Mouse (Mus musculus) heart, embryonic 10.5 days (tissue): Measurements from ENCODE around the gene Rims1. TPM values are rescaled to one million over a fixed set of nuclear protein-coding genes. Genes with fewer than 3 reads are reported as not detected.

Experiments
- DNase-seq: peaks from one replicate; pipeline ENCODE4 v3.0.0-alpha.2; 2017; ENCODE audit warnings: low spot score
- H3K27ac ChIP-seq: fragments of 300-500 bp; sonication (generic); 2 replicates; pipeline ENCODE4 v1.5.1; 2016; ENCODE audit warnings: mild to moderate bottlenecking
- H3K27me3 ChIP-seq: fragments of 300-500 bp; sonication (generic); 2 replicates; pipeline ENCODE4 v1.6.1; 2016; ENCODE audit warnings: mild to moderate bottlenecking; ENCODE audit not compliant: poor library complexity, insufficient read depth, severe bottlenecking
- H3K36me3 ChIP-seq: fragments of 300-500 bp; sonication (generic); 2 replicates; pipeline ENCODE4 v1.6.1; 2016; ENCODE audit warnings: mild to moderate bottlenecking, moderate library complexity
- H3K4me1 ChIP-seq: fragments of 300-500 bp; sonication (generic); 2 replicates; pipeline ENCODE4 v1.6.1; 2016; ENCODE audit warnings: mild to moderate bottlenecking
- H3K4me3 ChIP-seq: fragments of 300-500 bp; sonication (generic); 2 replicates; pipeline ENCODE4 v1.5.1; 2016; ENCODE audit warnings: mild to moderate bottlenecking, moderate library complexity
- H3K9me3 ChIP-seq: fragments of 300-500 bp; sonication (generic); 2 replicates; pipeline ENCODE4 v1.6.1; 2016; ENCODE audit warnings: mild to moderate bottlenecking, moderate library complexity
- WGBS: fragments of 180-500 bp; shearing (Covaris S2); methylation state at CpG from one replicate; pipeline ENCODE4 v1.1.7; 2016; 5-methylcytosine and 5-hydroxymethylcytosine counted together
- polyA plus RNA-seq: library from polyadenylated mRNA; unstranded; fragments of >200 nt; fragmentation: Nextera tagmentation; extraction: Ambion mirVana; gene quantifications from 2 replicates; pipeline ENCODE4 v1.2.1, GENCODE M21; 2016

Rims1 gene
- polyA plus RNA-seq, 1 experiment from 2014 or later: 1.2 TPM

DNA sequence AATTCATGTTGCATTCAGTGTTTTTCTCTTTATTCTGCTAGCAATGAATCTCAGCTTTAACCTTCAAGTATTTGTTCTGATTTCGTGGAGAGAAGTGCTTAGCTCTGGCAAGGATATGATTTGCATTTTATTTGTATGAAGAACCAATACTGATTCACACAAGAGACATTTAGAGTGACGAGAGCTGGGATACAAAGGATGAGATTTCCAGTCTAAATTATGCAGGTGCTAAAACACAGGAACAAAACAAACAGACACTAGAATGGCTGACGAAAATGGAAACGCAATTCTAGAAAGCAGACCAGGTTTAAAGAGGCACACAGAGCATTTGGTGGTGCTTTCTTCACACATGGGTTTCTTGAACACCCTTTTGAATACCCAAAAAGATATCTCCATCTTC lies 190.2 kb downstream of the Rims1 start:
- H3K4me1 ChIP-seq: no peaks in the 10 kb centered on the region
- 81% methylated on average over 4 of the region's 4 CpGs for WGBS
- H3K36me3 ChIP-seq: no peaks in the 10 kb centered on the region
- no peak overlapping the region for H3K27ac ChIP-seq
- peaks cover 7% of the 10 kb centered on the region for H3K9me3 ChIP-seq
- H3K27me3 ChIP-seq: no peaks in the 10 kb centered on the region
- H3K4me3 ChIP-seq: no peak overlapping the region
- DNase-seq: no peak

DNA sequence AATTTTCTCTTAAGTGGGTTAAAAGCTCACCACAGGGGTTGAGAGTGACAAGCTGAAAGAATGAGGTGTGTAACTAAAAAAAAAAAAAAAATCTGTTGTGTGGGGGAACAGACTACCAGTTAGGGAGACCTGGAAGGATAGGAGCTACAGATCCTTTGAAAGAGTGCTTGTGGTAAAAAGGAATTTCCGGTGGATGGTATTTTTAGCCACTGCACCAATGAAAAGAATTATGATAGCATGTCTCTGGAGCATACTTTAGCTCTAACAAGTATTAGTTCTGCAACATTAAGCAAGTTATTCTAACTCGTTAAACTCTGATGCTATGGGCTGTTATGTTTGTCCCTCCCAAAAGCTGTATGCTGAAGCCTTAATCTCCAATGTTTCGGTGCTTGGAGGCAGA lies 192.2 kb downstream of the Rims1 start:
- H3K27me3 ChIP-seq: no peaks in the 10 kb centered on the region
- H3K9me3 ChIP-seq: no peaks in the 10 kb centered on the region
- no peak for DNase-seq
- 70% methylated on average over 3 of the region's 3 CpGs for WGBS
- H3K36me3 ChIP-seq: no peaks in the 10 kb centered on the region
- no peaks in the 10 kb centered on the region for H3K4me1 ChIP-seq
- H3K27ac ChIP-seq: no peak overlapping the region
- no peak overlapping the region for H3K4me3 ChIP-seq

DNA sequence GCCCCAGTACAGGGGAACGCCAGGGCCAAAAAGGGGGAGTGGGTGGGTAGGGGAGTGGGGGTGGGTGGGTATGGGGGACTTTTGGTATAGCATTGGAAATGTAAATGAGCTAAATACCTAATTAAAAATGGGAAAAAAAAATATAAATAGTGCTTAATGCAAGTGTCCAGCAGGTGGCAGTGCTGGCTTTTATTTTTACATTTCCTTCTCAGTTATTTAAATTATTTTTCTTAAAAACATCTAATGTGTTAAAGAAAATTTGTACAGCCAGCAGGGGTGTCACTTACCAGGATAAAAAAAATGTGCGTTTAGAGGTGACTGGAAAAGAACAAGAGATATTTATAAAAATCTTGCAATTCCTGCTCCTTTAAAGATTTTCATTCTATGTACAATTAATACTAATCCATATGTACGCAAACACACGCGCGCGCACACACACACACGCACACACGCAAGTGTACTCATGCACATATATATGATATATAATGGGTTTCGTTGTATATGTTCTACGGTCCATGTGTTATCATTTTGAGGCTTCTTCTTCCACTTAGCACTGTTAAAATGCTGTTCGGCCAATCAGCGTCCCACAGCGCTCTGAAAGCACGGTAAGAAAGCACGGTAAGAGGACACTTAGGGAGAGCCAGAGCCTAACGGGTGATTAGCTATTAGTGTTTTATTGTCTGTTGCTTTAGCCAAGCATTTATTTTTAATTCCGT lies 201.3 kb downstream of the Rims1 start:
- DNase-seq: no peak
- Histone ChIP-seq H3K36me3 (no peaks in the 10 kb centered on the region), H3K4me3 (no peak overlapping the region), H3K4me1 (no peaks in the 10 kb centered on the region), H3K27me3 (no peaks in the 10 kb centered on the region), H3K27ac (no peak overlapping the region), H3K9me3 (no peaks in the 10 kb centered on the region)
- WGBS: 64% methylated on average over 18 of the region's 18 CpGs

DNA sequence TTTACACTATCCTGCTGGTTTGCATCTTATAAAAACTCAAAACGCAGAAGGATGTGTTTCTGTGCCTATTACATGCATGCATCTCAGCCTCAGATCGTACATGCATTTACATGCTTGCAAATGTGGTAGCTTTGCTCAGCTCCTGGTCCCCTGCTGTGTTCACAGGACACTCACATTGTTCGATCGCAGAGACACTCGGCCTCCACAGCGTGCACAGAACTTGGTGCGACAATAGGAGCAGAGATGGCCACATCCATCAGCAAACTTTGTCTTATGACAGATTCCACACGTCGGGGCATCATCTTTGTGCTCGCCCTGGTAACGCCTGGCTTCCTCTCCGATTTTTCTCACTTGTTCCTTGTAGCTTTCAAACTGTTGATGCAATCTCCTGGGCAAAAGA lies 209.6 kb downstream of the Rims1 start:
- H3K4me3 ChIP-seq: no peak overlapping the region
- H3K9me3 ChIP-seq: no peaks in the 10 kb centered on the region
- H3K36me3 ChIP-seq: no peaks in the 10 kb centered on the region
- DNase-seq: no peak
- no peaks in the 10 kb centered on the region for H3K4me1 ChIP-seq
- WGBS: 84% methylated on average over 12 of the region's 12 CpGs
- no peaks in the 10 kb centered on the region for H3K27me3 ChIP-seq
- no peak overlapping the region for H3K27ac ChIP-seq

DNA sequence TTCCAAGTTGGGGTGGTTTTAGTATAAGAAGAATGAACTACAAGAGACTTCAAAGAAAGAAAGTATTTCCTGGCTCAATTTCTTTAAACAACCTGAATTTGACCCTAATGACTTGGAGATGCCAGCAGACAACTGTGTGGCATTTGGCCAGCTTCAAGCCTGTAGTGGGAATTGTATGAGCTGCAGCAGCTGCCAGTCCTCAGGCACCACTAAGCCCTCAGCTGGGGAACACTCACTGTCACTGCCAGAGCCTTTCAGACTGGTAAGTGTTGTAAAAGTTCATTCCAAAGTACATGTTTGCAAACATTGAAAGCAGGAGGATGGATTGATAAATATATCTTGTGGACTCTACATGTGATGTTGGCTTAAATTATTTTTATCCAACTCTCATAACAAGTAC lies 211.0 kb downstream of the Rims1 start:
- H3K4me1 ChIP-seq: no peaks in the 10 kb centered on the region

DNA sequence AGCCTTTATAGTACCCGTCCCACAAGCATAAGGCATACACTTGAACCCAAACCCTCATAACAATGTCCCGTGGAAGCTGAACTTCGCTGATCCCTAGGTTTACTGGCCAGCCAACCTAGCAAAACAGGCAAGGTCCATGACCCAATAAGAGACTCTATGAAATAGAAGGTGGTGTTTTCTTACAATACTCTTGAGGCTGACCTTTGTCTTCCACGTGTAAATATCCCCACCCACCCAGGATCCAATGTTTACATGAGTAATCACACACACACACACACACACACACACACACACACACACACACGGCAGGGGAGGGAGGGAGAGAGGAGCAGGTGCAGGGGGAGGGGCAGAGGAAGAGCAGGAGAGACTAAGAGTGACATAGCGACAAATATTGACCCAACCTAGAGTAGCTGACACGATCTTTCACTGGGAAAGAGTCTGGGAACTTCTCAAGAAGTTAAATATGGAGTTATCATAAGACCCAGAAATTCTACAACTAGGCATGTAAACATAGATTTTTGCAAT lies 217.9 kb downstream of the Rims1 start:
- H3K4me3 ChIP-seq: no peak overlapping the region
- DNase-seq: no peak
- no peaks in the 10 kb centered on the region for H3K9me3 ChIP-seq
- H3K27me3 ChIP-seq: no peaks in the 10 kb centered on the region
- no peak overlapping the region for H3K27ac ChIP-seq
- WGBS: 73% methylated on average over 7 of the region's 7 CpGs
- H3K36me3 ChIP-seq: no peaks in the 10 kb centered on the region
- H3K4me1 ChIP-seq: no peaks in the 10 kb centered on the region

More for the DNA sequence above, 211.0 kb downstream of the Rims1 start:
- Histone ChIP-seq H3K27me3 (no peaks in the 10 kb centered on the region), H3K9me3 (no peaks in the 10 kb centered on the region), H3K4me3 (no peak overlapping the region), H3K36me3 (no peaks in the 10 kb centered on the region), H3K27ac (no peak overlapping the region)
- no peak for DNase-seq

DNA sequence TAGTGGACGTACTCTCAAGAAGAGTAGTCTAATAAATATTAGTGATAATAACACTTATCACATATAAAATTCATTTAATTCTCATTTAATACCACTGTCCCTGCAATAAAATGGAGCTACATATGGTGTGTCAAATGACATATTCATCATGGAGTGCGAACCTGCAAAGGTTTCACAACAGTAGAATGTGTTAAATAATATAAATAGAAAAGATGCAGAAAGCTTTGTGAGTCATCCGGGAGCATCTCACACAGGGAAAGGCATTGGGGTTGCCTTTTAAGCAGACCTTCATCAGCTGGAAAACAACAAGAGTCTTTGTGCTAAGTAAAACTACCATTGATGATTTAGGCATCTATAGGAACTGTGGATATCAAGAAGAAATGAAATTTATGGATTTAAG lies 220.2 kb downstream of the Rims1 start:
- 77% methylated on average over 3 of the region's 3 CpGs for WGBS

DNA sequence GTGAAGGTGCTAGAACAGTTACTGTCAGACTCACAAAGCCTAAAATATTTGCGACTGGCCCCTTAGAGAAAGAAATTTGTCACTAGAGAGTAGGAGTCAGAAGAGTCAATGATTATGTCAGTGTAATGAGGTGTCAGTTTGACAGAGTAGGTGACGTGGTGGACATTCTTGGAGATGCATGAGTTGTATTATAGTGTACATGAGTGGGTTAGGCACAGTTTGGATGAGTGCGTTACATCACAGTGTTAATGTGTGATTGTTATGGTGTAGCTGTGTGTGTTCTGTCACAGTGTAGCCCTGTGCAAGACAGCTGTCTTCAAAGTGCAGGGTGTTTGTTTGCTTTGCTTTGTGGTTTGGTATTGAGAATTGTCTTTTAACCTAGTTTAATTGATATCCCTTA lies 226.3 kb downstream of the Rims1 start:
- Histone ChIP-seq H3K4me3 (no peak overlapping the region), H3K27me3 (no peaks in the 10 kb centered on the region), H3K27ac (no peak overlapping the region), H3K4me1 (no peaks in the 10 kb centered on the region), H3K9me3 (no peaks in the 10 kb centered on the region), H3K36me3 (no peaks in the 10 kb centered on the region)
- no peak for DNase-seq
- WGBS: 63% methylated on average over 3 of the region's 3 CpGs

More for the DNA sequence above, 220.2 kb downstream of the Rims1 start:
- H3K4me1 ChIP-seq: no peaks in the 10 kb centered on the region
- no peak for DNase-seq
- no peak overlapping the region for H3K4me3 ChIP-seq
- H3K9me3 ChIP-seq: no peaks in the 10 kb centered on the region
- no peaks in the 10 kb centered on the region for H3K27me3 ChIP-seq
- no peak overlapping the region for H3K27ac ChIP-seq
- H3K36me3 ChIP-seq: no peaks in the 10 kb centered on the region

DNA sequence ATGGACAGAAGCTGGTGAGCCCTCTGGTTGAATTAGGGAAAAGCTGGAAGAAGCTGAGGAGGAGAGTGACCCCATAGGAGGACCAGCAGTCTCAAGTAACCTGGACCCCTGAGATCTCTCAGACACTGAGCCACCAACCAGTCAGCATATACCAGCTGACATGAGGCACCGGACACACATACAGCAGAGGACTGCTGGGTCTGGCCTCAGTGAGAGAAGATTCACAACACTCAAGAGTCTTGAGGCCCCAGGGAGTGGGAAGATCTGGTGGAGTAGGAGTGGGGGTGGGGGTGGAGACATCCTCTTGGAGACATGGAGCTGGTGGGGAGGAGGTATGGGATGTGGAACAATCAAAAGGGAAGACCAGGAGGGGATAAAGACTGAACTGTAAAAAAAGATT lies 233.1 kb downstream of the Rims1 start:
- H3K36me3 ChIP-seq: no peaks in the 10 kb centered on the region
- no peak overlapping the region for H3K4me3 ChIP-seq
- H3K27ac ChIP-seq: no peak overlapping the region
- no peaks in the 10 kb centered on the region for H3K27me3 ChIP-seq
- whole genome bisulfite sequencing: 76% methylated on average over 1 of the region's 1 CpGs
- DNase-seq: no peak
- no peaks in the 10 kb centered on the region for H3K4me1 ChIP-seq
- H3K9me3 ChIP-seq: no peaks in the 10 kb centered on the region

DNA sequence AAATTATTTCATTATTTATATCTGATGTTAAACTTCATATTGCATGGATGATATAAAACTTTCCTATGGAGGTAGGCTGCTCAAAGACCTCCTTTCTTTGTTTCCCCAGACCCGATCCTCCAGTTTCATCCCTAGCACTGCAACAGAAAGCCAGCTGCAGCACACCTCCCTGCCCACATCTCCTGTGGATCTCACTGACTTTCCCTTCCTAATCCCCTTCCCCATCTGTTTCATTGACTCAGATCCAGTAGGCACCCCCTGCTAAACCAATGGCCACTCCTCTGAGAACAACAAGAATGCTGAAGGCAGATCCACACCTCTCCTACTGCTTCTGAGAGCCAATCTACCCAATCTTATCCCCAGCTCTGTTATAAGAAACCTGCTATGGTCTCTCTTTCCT lies 259.5 kb downstream of the Rims1 start:
- DNase-seq: no peak
- Histone ChIP-seq H3K27ac (no peak overlapping the region), H3K4me1 (no peaks in the 10 kb centered on the region), H3K36me3 (no peaks in the 10 kb centered on the region), H3K4me3 (no peak overlapping the region), H3K27me3 (no peaks in the 10 kb centered on the region), H3K9me3 (no peaks in the 10 kb centered on the region)
- 71% methylated on average over 1 of the region's 1 CpGs for WGBS

DNA sequence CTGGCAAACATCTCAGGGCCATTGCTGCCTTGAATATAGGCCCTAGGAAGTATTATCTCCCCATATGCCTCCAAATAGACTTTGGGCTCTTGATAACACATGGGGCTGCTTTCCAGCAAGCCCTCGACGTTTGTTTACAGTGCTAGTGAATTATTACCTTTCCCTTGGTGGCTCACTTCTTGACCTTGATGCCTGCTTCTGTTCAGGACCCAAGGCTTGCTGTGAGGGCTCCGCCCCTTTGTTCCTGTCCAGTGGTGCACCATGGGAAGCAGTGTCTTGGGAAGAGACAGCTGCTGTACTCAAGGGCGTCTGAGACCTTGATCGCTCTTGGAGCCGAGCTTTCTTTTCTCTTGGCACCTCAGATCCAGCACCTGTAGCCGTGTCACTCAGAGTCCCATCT lies 267.7 kb downstream of the Rims1 start:
- no peak for DNase-seq
- Histone ChIP-seq H3K27ac (no peak overlapping the region), H3K4me1 (no peaks in the 10 kb centered on the region; the same call in 1 of the 2 replicates), H3K36me3 (no peaks in the 10 kb centered on the region), H3K4me3 (no peak overlapping the region), H3K27me3 (peaks cover 41% of the 10 kb centered on the region), H3K9me3 (no peaks in the 10 kb centered on the region)
- 73% methylated on average over 7 of the region's 7 CpGs for WGBS

DNA sequence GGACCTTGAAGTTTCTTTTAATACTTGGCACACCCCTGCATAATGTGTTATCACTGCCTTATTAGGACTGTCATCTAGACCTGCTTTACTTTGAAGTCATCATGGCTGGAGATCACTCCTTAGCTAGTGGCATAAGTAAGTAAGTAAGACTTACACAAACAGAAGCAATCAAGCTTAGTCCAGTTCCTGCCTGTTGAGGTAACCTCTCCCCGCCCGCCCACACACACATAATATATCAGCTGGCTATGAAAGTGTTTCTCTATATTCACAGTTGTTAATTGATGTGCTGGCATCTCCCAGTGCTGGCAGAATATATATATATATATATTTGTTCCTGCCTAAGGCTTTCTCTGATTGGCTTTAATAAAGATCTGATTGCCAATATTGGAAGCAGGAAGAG lies 269.0 kb downstream of the Rims1 start:
- DNase-seq: no peak
- Histone ChIP-seq H3K27ac (no peak overlapping the region), H3K4me1 (no peaks in the 10 kb centered on the region; the same call in 1 of the 2 replicates), H3K36me3 (no peaks in the 10 kb centered on the region), H3K27me3 (peaks cover 53% of the 10 kb centered on the region), H3K9me3 (no peaks in the 10 kb centered on the region), H3K4me3 (no peak overlapping the region)
- 88% methylated on average over 2 of the region's 2 CpGs for WGBS

DNA sequence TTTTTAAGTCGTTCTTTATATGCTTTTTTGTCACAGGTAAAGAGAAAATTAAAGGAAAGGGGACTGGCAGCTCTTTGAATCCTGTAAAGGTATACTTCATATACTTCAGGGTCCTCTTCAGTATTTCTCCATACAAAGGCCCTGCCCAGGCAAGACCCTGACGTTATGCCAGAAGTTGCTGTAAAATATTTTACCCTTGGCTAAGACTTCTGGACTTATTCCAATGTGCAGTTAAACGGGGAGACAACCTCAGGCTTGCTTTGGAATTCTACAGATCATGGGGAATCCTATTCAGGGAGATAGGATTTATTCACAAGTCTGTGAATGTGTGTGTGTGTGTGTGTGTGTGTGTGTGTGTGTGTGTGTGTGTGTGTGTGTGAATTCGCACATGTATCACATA lies 270.7 kb downstream of the Rims1 start:
- Histone ChIP-seq H3K27me3 (peaks cover 57% of the 10 kb centered on the region), H3K36me3 (no peaks in the 10 kb centered on the region), H3K9me3 (no peaks in the 10 kb centered on the region), H3K4me1 (no peaks in the 10 kb centered on the region; the same call in 1 of the 2 replicates), H3K27ac (no peak overlapping the region), H3K4me3 (no peak overlapping the region)
- WGBS: 60% methylated on average over 4 of the region's 4 CpGs
- no peak for DNase-seq
